ENCODE assay signal across 8 mouse cellular contexts in genomic region chr7:84315353-84316003, GRCm38 (mm10).
A peak's percentile ranks its signal among the peaks of the same experiment; 100 is the strongest.
DNase-seq lines count a peak whose midpoint lies in the region; ATAC-seq and TF ChIP-seq lines count a peak whose summit lies in the region.

No protein-coding gene starts in this region.

- no peaks in the 10 kb centered on the region for H3K27me3 ChIP-seq in heart, postnatal 0 days (ENCODE audit: control insufficient read depth, insufficient read depth, low read length)
- no peaks in the 10 kb centered on the region for H3K27me3 ChIP-seq in heart, embryonic 12.5 days (replicated peaks)
- no peaks in the 10 kb centered on the region for H3K27me3 ChIP-seq in spleen, adult 2 months (ENCODE audit: control insufficient read depth, insufficient read depth, low read length)
- H3K27me3 ChIP-seq in limb, embryonic 14.5 days (ENCODE audit: control insufficient read depth, insufficient read depth, low read length) = no peaks in the 10 kb centered on the region

- H3K9ac ChIP-seq in heart, postnatal 0 days (replicated peaks; ENCODE audit: low read depth, low read length) = no peak overlapping the region
- no peak overlapping the region for H3K9ac ChIP-seq in heart, embryonic 12.5 days
- H3K9ac ChIP-seq in limb, embryonic 14.5 days (ENCODE audit: low read depth, low read length, severe bottlenecking) = no peak overlapping the region

- 48% methylated on average over 7 of the region's 7 CpGs for WGBS in heart, postnatal 0 days
- 51% methylated on average over 7 of the region's 7 CpGs for WGBS in heart, embryonic 12.5 days
- WGBS in spleen, adult 2 months = 67% methylated on average over 7 of the region's 7 CpGs
- WGBS in limb, embryonic 14.5 days = 43% methylated on average over 7 of the region's 7 CpGs

- TF ChIP-seq CTCF in heart, postnatal 0 days (IDR thresholded peaks at IDR 0.05; ENCODE audit: low read depth) = peak; percentile 37
- 0 out of 2 replicates have a peak, but pooled peaks have one; percentile 2 for TF ChIP-seq CTCF in spleen, adult 2 months (IDR thresholded peaks at IDR 0.05; ENCODE audit: extremely low read depth, insufficient read depth, insufficient read length, insufficient replicate concordance)

- no peaks in the 10 kb centered on the region for H3K36me3 ChIP-seq in heart, postnatal 0 days (replicated peaks; ENCODE audit: control insufficient read depth, insufficient read depth, low read length)
- no peaks in the 10 kb centered on the region for H3K36me3 ChIP-seq in heart, embryonic 12.5 days
- H3K36me3 ChIP-seq in spleen, adult 2 months (ENCODE audit: control insufficient read depth, insufficient read depth, low read length) = no peaks in the 10 kb centered on the region
- H3K36me3 ChIP-seq in limb, embryonic 14.5 days (ENCODE audit: control insufficient read depth, insufficient read depth, low read length) = peaks cover 5% of the 10 kb centered on the region; the same call in 1 of the 2 replicates

- no peak overlapping the region for H3K27ac ChIP-seq in heart, postnatal 0 days (ENCODE audit: low read depth)
- H3K27ac ChIP-seq in heart, embryonic 12.5 days (ENCODE audit: poor library complexity, severe bottlenecking) = no peak overlapping the region
- no peak overlapping the region for H3K27ac ChIP-seq in spleen, adult 2 months (ENCODE audit: insufficient read depth, low read length)
- H3K27ac ChIP-seq in limb, embryonic 14.5 days (replicated peaks; ENCODE audit: low read depth, low read length) = no peak overlapping the region

- no peak for TF ChIP-seq POLR2A in spleen, adult 2 months (IDR thresholded peaks at IDR 0.05; ENCODE audit: low read depth, low read length)
- no peak for TF ChIP-seq POLR2A in limb, embryonic 14.5 days (IDR thresholded peaks at IDR 0.05; ENCODE audit: borderline replicate concordance, extremely low read depth, insufficient read depth, insufficient read length)

- H3K4me3 ChIP-seq in heart, postnatal 0 days (ENCODE audit: low read depth, low read length) = no peak overlapping the region
- H3K4me3 ChIP-seq in heart, embryonic 12.5 days = no peak overlapping the region
- H3K4me3 ChIP-seq in spleen, adult 2 months (ENCODE audit: extremely low read depth, insufficient read depth, insufficient read length) = no peak overlapping the region
- H3K4me3 ChIP-seq in limb, embryonic 14.5 days (replicated peaks; ENCODE audit: low read length) = no peak overlapping the region

- ATAC-seq in heart, postnatal 0 days (ENCODE audit: insufficient read depth, low read depth) = no peak
- no peak for ATAC-seq in heart, embryonic 12.5 days (ENCODE audit: insufficient number of reproducible peaks, low FRiP score)
- peak; percentile 74 for ATAC-seq in limb, embryonic 14.5 days (ENCODE audit: low FRiP score, low read depth)

- H3K4me1 ChIP-seq in heart, postnatal 0 days (ENCODE audit: control insufficient read depth, insufficient read depth) = peaks cover 11% of the 10 kb centered on the region
- H3K4me1 ChIP-seq in heart, embryonic 12.5 days (replicated peaks) = peaks cover 18% of the 10 kb centered on the region
- H3K4me1 ChIP-seq in spleen, adult 2 months (ENCODE audit: control insufficient read depth, insufficient read depth, insufficient read length) = no peaks in the 10 kb centered on the region
- no peaks in the 10 kb centered on the region for H3K4me1 ChIP-seq in limb, embryonic 14.5 days (ENCODE audit: control insufficient read depth, insufficient read depth, low read length)

- H3K4me2 ChIP-seq in heart, postnatal 0 days (ENCODE audit: low read depth, low read length) = no peak overlapping the region
- H3K4me2 ChIP-seq in heart, embryonic 12.5 days = no peak overlapping the region
- no peak overlapping the region for H3K4me2 ChIP-seq in limb, embryonic 14.5 days (replicated peaks; ENCODE audit: low read depth, low read length, severe bottlenecking)

- H3K9me3 ChIP-seq in heart, postnatal 0 days (replicated peaks; ENCODE audit: control insufficient read depth, low read length) = no peaks in the 10 kb centered on the region
- H3K9me3 ChIP-seq in heart, embryonic 12.5 days (replicated peaks) = no peaks in the 10 kb centered on the region
- H3K9me3 ChIP-seq in limb, embryonic 14.5 days (ENCODE audit: control insufficient read depth, low read length) = no peaks in the 10 kb centered on the region

- DNase-seq in heart, postnatal 0 days (ENCODE audit: low spot score) = no peak
- DNase-seq in spleen, adult 2 months (ENCODE audit: low read depth in 1 of 2, low spot score in 2 of 2) = no peak
- no peak for DNase-seq in spleen, postnatal 14 days (ENCODE audit: low spot score in 2 of 2)
- DNase-seq in limb, embryonic 14.5 days (ENCODE audit: low spot score) = no peak
- DNase-seq in urinary bladder, postnatal 25 days (ENCODE audit: low spot score) = no peak
- no peak for DNase-seq in frontal cortex, adult 2 months (ENCODE audit: extremely low spot score in 1 of 2, low spot score in 1 of 2)
- DNase-seq in MN1 (ENCODE audit: low spot score) = no peak

- no peak for TF ChIP-seq EP300 in heart, postnatal 0 days (IDR thresholded peaks at IDR 0.05; ENCODE audit: low read depth)
